In the genomic region with DNA sequence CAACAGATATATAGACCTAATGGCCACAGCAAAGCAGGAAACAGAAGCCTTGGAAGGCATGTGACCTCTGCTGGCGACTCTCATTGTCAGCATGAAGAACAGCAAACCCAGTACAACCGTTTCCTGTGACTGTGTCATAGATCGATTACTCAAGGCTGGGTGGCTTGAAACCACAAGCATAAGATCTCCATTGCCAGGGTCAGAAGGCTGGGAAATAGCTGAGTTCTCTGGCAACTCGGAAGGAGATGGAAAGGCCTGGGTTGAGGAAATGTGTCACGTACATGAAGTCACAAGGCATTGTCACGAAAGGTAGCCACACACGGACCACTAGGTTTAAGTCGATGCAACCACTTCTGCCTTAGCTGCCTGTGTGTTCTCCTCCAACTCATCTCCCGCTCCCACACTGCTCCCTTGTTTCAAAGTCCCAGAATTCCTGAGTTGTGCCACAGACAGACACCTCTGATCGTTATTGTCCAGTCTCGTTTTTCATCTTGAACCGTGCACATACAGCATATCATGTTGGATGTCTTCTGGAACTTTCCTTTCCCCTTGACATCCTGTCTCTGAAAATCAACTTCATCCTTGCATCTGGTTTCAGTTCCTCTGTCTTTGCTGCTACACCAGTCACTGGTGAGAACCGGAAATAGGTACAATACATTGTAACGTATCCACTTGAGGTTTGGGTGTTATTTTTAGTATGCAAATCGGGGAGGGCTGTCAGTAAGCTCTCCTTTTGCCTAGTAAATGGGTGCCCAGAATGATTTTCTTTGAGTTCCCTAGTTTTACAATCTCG, we compare ENCODE assay signal across 9 mouse cellular contexts. TPM values are rescaled to one million over a fixed set of nuclear protein-coding genes. Genes with fewer than 3 reads are reported as not detected.
DNase-seq lines count a peak whose midpoint lies in the region; ATAC-seq lines count a peak whose summit lies in the region.
"Had no signal": no experiment of that assay in that cellular context is flagged by ENCODE, and none has a peak within 500 bp of the region (broad histone marks: within the 10 kb centered on the region; RNA-seq: fewer than 3 reads in every experiment).

No protein-coding gene starts in this region.

- intact Hi-C loops in left cerebral cortex, postnatal 4 days (cut with DNase I): no loop called here

- H3K9me3 ChIP-seq in embryonic facial prominence, embryonic 15.5 days (replicated peaks): no peaks in the 10 kb centered on the region

- no peak for ATAC-seq in embryonic facial prominence, embryonic 15.5 days (ENCODE audit: insufficient number of reproducible peaks, low FRiP score, low TSS enrichment, low read depth)

- H3K27ac ChIP-seq in embryonic facial prominence, embryonic 15.5 days (replicated peaks): 0 out of 2 replicates have a peak overlapping the region, but pooled peaks have one; percentile 29
- H3K27ac ChIP-seq: limb, embryonic 12.5 days had no signal

- no peak overlapping the region for H3K9ac ChIP-seq in embryonic facial prominence, embryonic 15.5 days
- H3K9ac ChIP-seq: limb, embryonic 12.5 days had no signal

- H3K36me3 ChIP-seq in embryonic facial prominence, embryonic 15.5 days: no peaks in the 10 kb centered on the region
- H3K36me3 ChIP-seq: limb, embryonic 12.5 days had no signal

- H3K4me3 ChIP-seq in embryonic facial prominence, embryonic 15.5 days (replicated peaks): no peak overlapping the region
- H3K4me3 ChIP-seq: limb, embryonic 12.5 days had no signal

- H3K4me1 ChIP-seq in embryonic facial prominence, embryonic 15.5 days: peaks cover 14% of the 10 kb centered on the region

- no peaks in the 10 kb centered on the region for H3K27me3 ChIP-seq in embryonic facial prominence, embryonic 15.5 days
- H3K27me3 ChIP-seq: limb, embryonic 12.5 days had no signal

- DNase-seq in lung, adult 18-20 months: peak; percentile 43 to 48
- DNase-seq in lung, postnatal 14 days: no peak
- DNase-seq in lung, postnatal 36 days: peak; percentile 75
- DNase-seq in thymus, postnatal 10 days (ENCODE audit: low spot score in 2 of 2): peak; percentile 43 to 55
- no peak for DNase-seq in right cerebral cortex, postnatal 14 days
- DNase-seq in left cerebral cortex, postnatal 4 days: no peak
- no peak for DNase-seq in frontal cortex, postnatal 10 days (ENCODE audit: low spot score in 2 of 2)

- WGBS in embryonic facial prominence, embryonic 15.5 days: 65% methylated on average over 16 of the region's 16 CpGs

- H3K4me2 ChIP-seq in embryonic facial prominence, embryonic 15.5 days (replicated peaks): no peak overlapping the region
- H3K4me2 ChIP-seq: limb, embryonic 12.5 days had no signal

RNA-seq across cellular contexts. Expression of a gene that starts 32.7 kb away (rescaled TPM):
- polyA plus RNA-seq in embryonic facial prominence, embryonic 15.5 days (2015; fragmentation: Nextera tagmentation; extraction: Ambion mirVana): 33.5 and 38.3 TPM in 2 replicates
- total RNA-seq in left cerebral cortex, postnatal 4 days (2021): 1 to 10 TPM; 3.9 to 6.1 TPM

Comparison
In these comparisons a context has a peak if more than half of its experiments do, and no peak if none do; other contexts are left out.
1. DNase-seq: peak in lung, adult 18-20 months (2 of 2), lung, postnatal 36 days (single experiment) and thymus, postnatal 10 days (2 of 2); none in lung, postnatal 14 days (single experiment), right cerebral cortex, postnatal 14 days (single experiment), left cerebral cortex, postnatal 4 days (single experiment) and frontal cortex, postnatal 10 days (0 of 2).